Comparison of ENCODE assay signal across 24 mouse cellular contexts in the genomic region with DNA sequence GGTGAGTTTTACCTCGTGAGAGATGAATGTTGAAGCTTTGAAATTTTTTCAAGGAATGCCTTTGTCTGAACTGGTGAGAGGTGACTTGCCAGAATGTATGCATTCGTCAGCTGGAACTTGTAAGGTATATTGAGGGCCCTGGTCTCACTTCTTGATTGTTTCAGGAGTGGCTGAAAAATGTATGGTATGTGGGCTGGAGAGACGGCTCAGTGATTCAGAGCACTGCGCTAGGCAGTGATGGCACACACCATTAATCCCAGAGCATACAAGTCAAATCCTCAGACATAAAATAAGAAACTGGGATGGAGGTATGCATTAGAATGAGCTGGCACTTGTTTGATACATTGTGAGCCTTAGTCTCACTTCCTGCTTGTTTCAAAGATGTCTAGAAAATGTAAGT. TPM values are rescaled to one million over a fixed set of nuclear protein-coding genes. Genes with fewer than 3 reads are reported as not detected.
DNase-seq lines count a peak whose midpoint lies in the region; ATAC-seq and TF ChIP-seq lines count a peak whose summit lies in the region.
"Had no signal": no experiment of that assay in that cellular context is flagged by ENCODE, and none has a peak within 500 bp of the region (broad histone marks: within the 10 kb centered on the region; RNA-seq: fewer than 3 reads in every experiment).

No protein-coding gene starts in this region.

- peak overlapping the region; percentile 72 for H3K27ac ChIP-seq in kidney, embryonic 15.5 days
- 0 out of 2 replicates have a peak overlapping the region, but pooled peaks have one; percentile 24 for H3K27ac ChIP-seq in lung, embryonic 14.5 days (ENCODE audit: low read depth)
- no peak overlapping the region for H3K27ac ChIP-seq in midbrain, embryonic 11.5 days (ENCODE audit: low read depth, low read length)
- H3K27ac ChIP-seq in midbrain, embryonic 13.5 days = no peak overlapping the region
- H3K27ac ChIP-seq: forebrain, embryonic 10.5 days; forebrain, embryonic 13.5 days; heart, embryonic 15.5 days; hindbrain, embryonic 10.5 days; hindbrain, embryonic 13.5 days had no signal

- no peak for TF ChIP-seq CTCF in lung, embryonic 14.5 days (IDR thresholded peaks at IDR 0.05; ENCODE audit: low read depth)

- no peak for DNase-seq in kidney, adult 9 months
- DNase-seq in lung, embryonic 14.5 days = no peak
- no peak for DNase-seq in lung, postnatal 14 days
- peak; percentile 4 for DNase-seq in midbrain, embryonic 11.5 days (ENCODE audit: low spot score, missing footprints)
- DNase-seq: adrenal gland, postnatal 10 days; adrenal gland, postnatal 36 days; cerebellum, adult 18-20 months; cerebellum, adult 9-10 months; cerebellum, postnatal 14 days; gastrocnemius, postnatal 10 days; gastrocnemius, postnatal 36 days; heart, postnatal 10 days; heart, postnatal 36 days had no signal

- no peaks in the 10 kb centered on the region for H3K9me3 ChIP-seq in kidney, embryonic 15.5 days (replicated peaks)
- H3K9me3 ChIP-seq in lung, embryonic 14.5 days (ENCODE audit: low read depth, low read length) = no peaks in the 10 kb centered on the region
- H3K9me3 ChIP-seq in midbrain, embryonic 11.5 days (ENCODE audit: control insufficient read depth, low read length) = no peaks in the 10 kb centered on the region
- H3K9me3 ChIP-seq in midbrain, embryonic 13.5 days = no peaks in the 10 kb centered on the region
- H3K9me3 ChIP-seq: forebrain, embryonic 10.5 days; forebrain, embryonic 13.5 days; heart, embryonic 12.5 days; heart, embryonic 15.5 days; hindbrain, embryonic 10.5 days; hindbrain, embryonic 13.5 days had no signal

- no peak overlapping the region for H3K4me3 ChIP-seq in kidney, embryonic 15.5 days (replicated peaks)
- no peak overlapping the region for H3K4me3 ChIP-seq in lung, embryonic 14.5 days (ENCODE audit: low read depth, low read length)
- no peak overlapping the region for H3K4me3 ChIP-seq in midbrain, embryonic 11.5 days (ENCODE audit: low read depth, low read length)
- H3K4me3 ChIP-seq in midbrain, embryonic 13.5 days (replicated peaks) = no peak overlapping the region
- H3K4me3 ChIP-seq: forebrain, embryonic 10.5 days; forebrain, embryonic 13.5 days; heart, embryonic 12.5 days; heart, embryonic 15.5 days; hindbrain, embryonic 10.5 days; hindbrain, embryonic 13.5 days had no signal

- 0 out of 2 replicates have a peak, but pooled peaks cover 2% of the 10 kb centered on the region for H3K4me1 ChIP-seq in kidney, embryonic 15.5 days
- H3K4me1 ChIP-seq in lung, embryonic 14.5 days (ENCODE audit: insufficient read depth) = no peaks in the 10 kb centered on the region
- no peaks in the 10 kb centered on the region for H3K4me1 ChIP-seq in midbrain, embryonic 11.5 days (ENCODE audit: control insufficient read depth, insufficient read depth, low read length)
- H3K4me1 ChIP-seq in midbrain, embryonic 13.5 days (replicated peaks) = no peaks in the 10 kb centered on the region
- H3K4me1 ChIP-seq: forebrain, embryonic 10.5 days; forebrain, embryonic 13.5 days; heart, embryonic 12.5 days; heart, embryonic 15.5 days; hindbrain, embryonic 10.5 days; hindbrain, embryonic 13.5 days had no signal

- peaks cover 78% of the 10 kb centered on the region for H3K36me3 ChIP-seq in kidney, embryonic 15.5 days
- peaks cover 70% of the 10 kb centered on the region for H3K36me3 ChIP-seq in lung, embryonic 14.5 days (ENCODE audit: insufficient read depth)
- peaks cover 11% of the 10 kb centered on the region for H3K36me3 ChIP-seq in midbrain, embryonic 11.5 days (ENCODE audit: control insufficient read depth, insufficient read depth, low read length)
- peaks cover 76% of the 10 kb centered on the region for H3K36me3 ChIP-seq in midbrain, embryonic 13.5 days

- WGBS in kidney, embryonic 15.5 days = 46% methylated on average over 4 of the region's 4 CpGs
- WGBS in lung, embryonic 14.5 days = 64% methylated on average over 4 of the region's 4 CpGs
- 80% methylated on average over 4 of the region's 4 CpGs for WGBS in midbrain, embryonic 11.5 days
- WGBS in midbrain, embryonic 13.5 days = 87% methylated on average over 4 of the region's 4 CpGs

- no peak overlapping the region for H3K9ac ChIP-seq in kidney, embryonic 15.5 days
- no peak overlapping the region for H3K9ac ChIP-seq in lung, embryonic 14.5 days
- no peak overlapping the region for H3K9ac ChIP-seq in midbrain, embryonic 11.5 days (ENCODE audit: low read length)
- H3K9ac ChIP-seq in midbrain, embryonic 13.5 days (replicated peaks) = no peak overlapping the region
- H3K9ac ChIP-seq: forebrain, embryonic 13.5 days; heart, embryonic 12.5 days; heart, embryonic 15.5 days; hindbrain, embryonic 13.5 days had no signal

- H3K27me3 ChIP-seq in kidney, embryonic 15.5 days = no peaks in the 10 kb centered on the region
- H3K27me3 ChIP-seq in lung, embryonic 14.5 days (ENCODE audit: insufficient read depth, low read length) = no peaks in the 10 kb centered on the region
- H3K27me3 ChIP-seq in midbrain, embryonic 11.5 days (ENCODE audit: control insufficient read depth, insufficient read depth, low read length) = no peaks in the 10 kb centered on the region
- no peaks in the 10 kb centered on the region for H3K27me3 ChIP-seq in midbrain, embryonic 13.5 days
- H3K27me3 ChIP-seq: forebrain, embryonic 13.5 days; heart, embryonic 12.5 days; heart, embryonic 15.5 days; hindbrain, embryonic 13.5 days had no signal

- peak; percentile 76 for ATAC-seq in kidney, embryonic 15.5 days (replicated peaks; ENCODE audit: low FRiP score)
- ATAC-seq in lung, embryonic 14.5 days (ENCODE audit: insufficient read depth) = no peak
- no peak for ATAC-seq in midbrain, embryonic 11.5 days (ENCODE audit: low FRiP score)
- no peak for ATAC-seq in midbrain, embryonic 13.5 days
- ATAC-seq: forebrain, embryonic 13.5 days; forebrain, embryonic 16.5 days; hindbrain, embryonic 16.5 days had no signal

- H3K4me2 ChIP-seq in kidney, embryonic 15.5 days = no peak overlapping the region
- H3K4me2 ChIP-seq in lung, embryonic 14.5 days = no peak overlapping the region
- H3K4me2 ChIP-seq in midbrain, embryonic 11.5 days = no peak overlapping the region
- no peak overlapping the region for H3K4me2 ChIP-seq in midbrain, embryonic 13.5 days (replicated peaks)
- H3K4me2 ChIP-seq: forebrain, embryonic 13.5 days; heart, embryonic 12.5 days; heart, embryonic 15.5 days; hindbrain, embryonic 13.5 days had no signal

RNA-seq across cellular contexts. Expression of gene Stard7, which starts 22.2 kb away (rescaled TPM):
- polyA plus RNA-seq in kidney, embryonic 15.5 days (2015; fragmentation: Nextera tagmentation; extraction: Ambion mirVana) = 76.7 and 78.0 TPM in 2 replicates
- 86.6 and 88.7 TPM in 2 replicates for polyA plus RNA-seq in lung, embryonic 14.5 days (2014; fragmentation: Nextera tagmentation; extraction: Ambion mirVana)
- 85.0 and 86.4 TPM in 2 replicates for polyA plus RNA-seq in midbrain, embryonic 11.5 days (2014; fragmentation: Nextera tagmentation; extraction: Ambion mirVana)
- polyA plus RNA-seq in midbrain, embryonic 13.5 days (2015; fragmentation: Nextera tagmentation; extraction: Ambion mirVana) = 77.9 and 83.5 TPM in 2 replicates

RNA-seq across cellular contexts. Expression of gene Dusp2, which starts 43.7 kb away (rescaled TPM):
- polyA plus RNA-seq in kidney, embryonic 15.5 days (2015; fragmentation: Nextera tagmentation; extraction: Ambion mirVana) = 8.8 and 9.0 TPM in 2 replicates
- 12.3 and 15.7 TPM in 2 replicates for polyA plus RNA-seq in lung, embryonic 14.5 days (2014; fragmentation: Nextera tagmentation; extraction: Ambion mirVana)
- 3.4 and 4.4 TPM in 2 replicates for polyA plus RNA-seq in midbrain, embryonic 11.5 days (2014; fragmentation: Nextera tagmentation; extraction: Ambion mirVana)
- polyA plus RNA-seq in midbrain, embryonic 13.5 days (2015; fragmentation: Nextera tagmentation; extraction: Ambion mirVana) = 4.3 and 4.4 TPM in 2 replicates

RNA-seq across cellular contexts. Expression of gene Tmem127, which starts 44.5 kb away (rescaled TPM):
- polyA plus RNA-seq in kidney, embryonic 15.5 days (2015; fragmentation: Nextera tagmentation; extraction: Ambion mirVana) = 29.0 and 29.3 TPM in 2 replicates
- polyA plus RNA-seq in lung, embryonic 14.5 days (2014; fragmentation: Nextera tagmentation; extraction: Ambion mirVana) = 22.0 and 22.6 TPM in 2 replicates
- 24.6 and 26.4 TPM in 2 replicates for polyA plus RNA-seq in midbrain, embryonic 11.5 days (2014; fragmentation: Nextera tagmentation; extraction: Ambion mirVana)
- polyA plus RNA-seq in midbrain, embryonic 13.5 days (2015; fragmentation: Nextera tagmentation; extraction: Ambion mirVana) = 43.9 and 44.6 TPM in 2 replicates

RNA-seq across cellular contexts. Expression of gene Ciao1, which starts 44.6 kb away (rescaled TPM):
- polyA plus RNA-seq in kidney, embryonic 15.5 days (2015; fragmentation: Nextera tagmentation; extraction: Ambion mirVana) = 66.8 and 70.8 TPM in 2 replicates
- 58.5 and 61.3 TPM in 2 replicates for polyA plus RNA-seq in lung, embryonic 14.5 days (2014; fragmentation: Nextera tagmentation; extraction: Ambion mirVana)
- polyA plus RNA-seq in midbrain, embryonic 11.5 days (2014; fragmentation: Nextera tagmentation; extraction: Ambion mirVana) = 56.6 and 60.3 TPM in 2 replicates
- polyA plus RNA-seq in midbrain, embryonic 13.5 days (2015; fragmentation: Nextera tagmentation; extraction: Ambion mirVana) = 64.0 and 68.4 TPM in 2 replicates

RNA-seq across cellular contexts. Expression of gene Astl, which starts 46.2 kb away (rescaled TPM):
- polyA plus RNA-seq in kidney, embryonic 15.5 days (2015; fragmentation: Nextera tagmentation; extraction: Ambion mirVana) = not detected in 2 replicates
- polyA plus RNA-seq in lung, embryonic 14.5 days (2014; fragmentation: Nextera tagmentation; extraction: Ambion mirVana) = not detected in 2 replicates
- polyA plus RNA-seq in midbrain, embryonic 11.5 days (2014; fragmentation: Nextera tagmentation; extraction: Ambion mirVana) = not detected in 2 replicates
- not detected in 2 replicates for polyA plus RNA-seq in midbrain, embryonic 13.5 days (2015; fragmentation: Nextera tagmentation; extraction: Ambion mirVana)
- polyA plus RNA-seq: C2C12; forebrain, embryonic 10.5 days; forebrain, embryonic 13.5 days; forebrain, embryonic 16.5 days; heart, embryonic 12.5 days; heart, embryonic 15.5 days; hindbrain, embryonic 10.5 days; hindbrain, embryonic 13.5 days; hindbrain, embryonic 16.5 days had no signal

Comparison
In these comparisons a context has a peak if more than half of its experiments do, and no peak if none do; other contexts are left out.
1. H3K27ac ChIP-seq: peak in kidney, embryonic 15.5 days (single experiment) and lung, embryonic 14.5 days (single experiment); none in midbrain, embryonic 11.5 days (single experiment) and midbrain, embryonic 13.5 days (single experiment).